Mouse (Mus musculus) cortical plate, adult 2 months (tissue): Measurements from ENCODE around the gene Map2.

Experiments used
- CTCF ChIP-seq: fragments of 200-500 bp; IDR thresholded peaks from 2 replicates; pipeline ENCODE4 v1.5.1; 2011; ENCODE audit warnings: mild to moderate bottlenecking, control low read depth, low read length; ENCODE audit not compliant: insufficient read depth; ENCODE audit errors: extremely low read depth
- POLR2A ChIP-seq: fragments of 200-500 bp; IDR thresholded peaks from 2 replicates; pipeline ENCODE4 v1.6.1; 2011; ENCODE audit warnings: mild to moderate bottlenecking, low read length, control low read depth; ENCODE audit not compliant: insufficient read depth; ENCODE audit errors: extremely low read depth

- TF ChIP-seq POLR2A, result no peak
- no peak for TF ChIP-seq CTCF
Observed at GRCm38 (mm10) chr1:66140686-66141085, 34.4 kb upstream of the Map2 start.
